Mouse (Mus musculus) forebrain, embryonic 16.5 days (tissue): Measurements from ENCODE around the gene Hist1h2bn. TPM values are rescaled to one million over a fixed set of nuclear protein-coding genes. Genes with fewer than 3 reads are reported as not detected.
"Not testable (repeated sequence)": the region's sequence is repeated elsewhere in the genome, so short reads cannot be mapped to it uniquely, and the experiment has no call there.

Source experiments
- ATAC-seq: fragments of 200-750 bp; cut with Nextera tagmentation; 2 replicates; pipeline ENCODE4 v1.8.0; 2017; ENCODE audit warnings: mild to moderate bottlenecking, moderate library complexity
- H3K27ac ChIP-seq: fragments of 300-500 bp; sonication (generic); 2 replicates; pipeline ENCODE4 v1.5.1; 2014; ENCODE audit warnings: low read length, control low read depth
- H3K27me3 ChIP-seq: fragments of 300-500 bp; sonication (generic); replicated peaks from 2 replicates; pipeline ENCODE4 v1.6.1; 2014; ENCODE audit warnings: low read length; ENCODE audit not compliant: control insufficient read depth, insufficient read depth
- H3K36me3 ChIP-seq: fragments of 300-500 bp; sonication (generic); 2 replicates; pipeline ENCODE4 v1.6.1; 2014; ENCODE audit not compliant: control insufficient read depth, insufficient read depth
- H3K4me1 ChIP-seq: fragments of 300-500 bp; sonication (generic); replicated peaks from 2 replicates; pipeline ENCODE4 v1.6.1; 2014; ENCODE audit warnings: low read length; ENCODE audit not compliant: control insufficient read depth, insufficient read depth
- H3K4me2 ChIP-seq: fragments of 300-500 bp; sonication (generic); 2 replicates; pipeline ENCODE4 v1.6.1; 2014; ENCODE audit warnings: mild to moderate bottlenecking, low read length, control low read depth
- H3K4me3 ChIP-seq: fragments of 300-500 bp; sonication (generic); replicated peaks from 2 replicates; pipeline ENCODE4 v1.5.1; 2014; ENCODE audit warnings: mild to moderate bottlenecking, low read length, control low read depth
- H3K9ac ChIP-seq: fragments of 300-500 bp; sonication (generic); replicated peaks from 2 replicates; pipeline ENCODE4 v1.6.1; 2014; ENCODE audit warnings: low read depth, low read length, control low read depth
- H3K9me3 ChIP-seq: fragments of 300-500 bp; sonication (generic); 2 replicates; pipeline ENCODE4 v1.6.1; 2016; ENCODE audit warnings: low read length; ENCODE audit not compliant: control insufficient read depth
- WGBS: fragments of 180-500 bp; shearing (Covaris S2); extraction: QIAGEN DNeasy Blood & Tissue Kit; methylation state at CpG from one replicate; pipeline ENCODE4 v1.1.7; 2014; 5-methylcytosine and 5-hydroxymethylcytosine counted together
- polyA plus RNA-seq: library from polyadenylated mRNA; unstranded; fragments of >200 nt; fragmentation: Nextera tagmentation; extraction: Ambion mirVana; gene quantifications from 2 replicates; pipeline ENCODE4 v1.2.1, GENCODE M21; 2015

Gene Hist1h2bn
- polyA plus RNA-seq, 1 experiment from 2014 or later: 0.85 TPM

DNA sequence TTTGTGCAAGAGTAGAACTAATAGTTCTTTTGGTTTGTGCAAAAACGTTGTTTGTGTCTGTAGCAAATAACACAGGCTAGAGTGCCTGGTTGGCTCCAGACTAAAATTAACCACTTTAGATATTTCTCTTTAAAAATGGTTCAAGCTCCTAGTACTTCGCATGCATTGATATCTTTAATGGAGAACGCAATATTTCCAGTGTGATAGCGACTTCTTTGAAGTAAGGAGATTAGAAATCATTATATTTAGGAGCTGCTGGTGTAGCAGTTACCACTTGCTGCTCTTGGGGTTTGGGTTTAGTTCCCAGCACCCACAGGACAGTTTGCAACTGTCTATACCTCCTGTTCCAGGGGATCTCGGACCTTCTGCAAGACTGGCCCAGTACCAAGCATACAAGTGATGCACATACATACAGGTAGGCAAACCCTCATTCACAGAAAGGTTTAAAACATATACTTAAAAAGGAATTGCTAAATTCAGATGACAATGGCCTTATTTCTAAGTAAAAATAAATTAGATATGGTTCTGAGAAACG is 27.2 kb downstream of the Hist1h2bn start:
- Histone ChIP-seq H3K27ac (peak overlapping the region; percentile 44; the same call in 1 of the 2 replicates), H3K4me2 (no peak overlapping the region), H3K9ac (no peak overlapping the region), H3K4me3 (no peak overlapping the region), H3K9me3 (no peaks in the 10 kb centered on the region), H3K27me3 (no peaks in the 10 kb centered on the region), H3K4me1 (peaks cover 37% of the 10 kb centered on the region), H3K36me3 (no peaks in the 10 kb centered on the region)
- 47% methylated on average over 6 of the region's 6 CpGs for WGBS
- no peak for ATAC-seq

DNA sequence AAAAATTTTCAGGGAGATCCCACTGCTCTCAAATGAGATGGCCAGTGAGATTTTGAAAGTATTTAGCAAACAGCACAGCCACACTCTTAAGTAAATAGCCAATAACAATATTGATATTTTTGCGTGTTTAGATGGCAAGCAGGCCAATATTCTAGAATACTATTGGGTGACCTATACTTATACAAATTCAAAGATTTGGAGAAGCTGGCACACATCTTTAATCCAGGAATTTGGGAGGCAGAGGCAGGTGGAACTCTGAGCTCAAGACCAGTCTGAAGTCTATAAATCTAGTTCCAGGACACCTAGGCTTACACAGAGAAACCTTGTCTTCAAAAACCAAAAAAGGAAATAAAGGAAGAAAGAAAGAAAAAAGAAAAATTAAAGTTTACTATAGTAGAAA is 27.7 kb downstream of the Hist1h2bn start:
- no peak for ATAC-seq
- no peaks in the 10 kb centered on the region for H3K27me3 ChIP-seq
- WGBS: 97% methylated on average over 1 of the region's 1 CpGs

DNA sequence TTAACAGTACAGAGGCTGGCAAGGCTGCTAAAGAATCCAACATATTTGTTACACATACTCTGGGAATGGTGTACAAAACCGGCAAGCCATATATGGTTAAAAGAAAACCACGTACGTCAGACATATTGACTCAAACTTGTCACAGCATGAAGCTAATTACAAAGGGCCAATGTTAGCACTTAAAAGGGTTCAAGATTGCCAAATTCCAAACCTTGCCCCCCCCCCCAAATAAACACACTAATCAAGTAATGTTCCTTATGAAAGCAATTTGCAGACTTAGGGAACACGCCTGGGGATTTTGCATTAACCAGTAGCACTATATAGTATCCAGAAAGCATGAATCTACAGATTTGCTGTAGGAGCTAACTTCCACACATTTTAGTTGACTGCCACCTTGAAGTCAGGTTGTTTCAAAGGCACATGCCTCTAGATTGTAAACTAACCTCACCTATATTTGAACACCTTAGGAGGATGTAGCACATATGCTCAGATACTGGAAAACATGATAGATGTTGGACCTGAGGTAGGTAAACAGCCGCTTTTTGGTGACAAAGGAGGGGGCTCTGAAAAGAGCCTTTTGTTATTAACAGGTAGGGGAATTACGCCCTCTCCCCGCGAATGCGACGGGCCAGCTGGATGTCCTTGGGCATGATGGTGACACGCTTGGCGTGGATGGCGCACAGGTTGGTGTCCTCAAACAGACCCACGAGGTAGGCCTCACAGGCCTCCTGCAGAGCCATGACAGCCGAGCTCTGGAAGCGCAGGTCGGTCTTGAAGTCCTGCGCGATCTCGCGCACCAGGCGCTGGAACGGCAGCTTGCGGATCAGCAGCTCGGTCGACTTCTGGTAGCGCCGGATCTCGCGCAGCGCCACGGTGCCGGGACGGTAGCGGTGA is 28.7 kb downstream of the Hist1h2bn start:
- Histone ChIP-seq H3K4me1 (peaks cover 38% of the 10 kb centered on the region), H3K9ac (peak overlapping the region; percentile 59), H3K4me2 (peak overlapping the region; percentile 76), H3K27ac (peak overlapping the region; percentile 79), H3K4me3 (peak overlapping the region; percentile 49)
- not testable (repeated sequence) for H3K36me3 ChIP-seq, ATAC-seq, H3K9me3 ChIP-seq, H3K27me3 ChIP-seq
- 0% methylated on average over 16 of the region's 35 CpGs for WGBS

More for the DNA sequence above, 27.7 kb downstream of the Hist1h2bn start:
- no peaks in the 10 kb centered on the region for H3K9me3 ChIP-seq
- no peak overlapping the region for H3K27ac ChIP-seq
- no peaks in the 10 kb centered on the region for H3K36me3 ChIP-seq
- no peak overlapping the region for H3K4me3 ChIP-seq
- no peak overlapping the region for H3K4me2 ChIP-seq
- no peak overlapping the region for H3K9ac ChIP-seq
- H3K4me1 ChIP-seq: peaks cover 38% of the 10 kb centered on the region

DNA sequence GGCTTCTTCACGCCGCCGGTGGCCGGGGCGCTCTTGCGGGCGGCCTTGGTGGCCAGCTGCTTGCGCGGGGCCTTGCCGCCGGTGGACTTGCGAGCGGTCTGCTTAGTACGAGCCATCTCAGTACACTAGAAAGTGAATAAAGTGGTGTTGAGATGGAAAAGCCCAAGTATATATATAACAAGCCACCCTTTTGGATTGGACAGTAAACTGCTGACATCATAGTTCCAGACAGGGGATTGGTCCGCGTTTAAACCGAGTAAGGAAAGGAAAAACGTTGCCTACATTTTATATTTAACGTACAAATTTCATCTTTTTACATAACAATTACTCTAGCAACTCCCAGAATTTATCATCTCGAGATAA is 29.3 kb downstream of the Hist1h2bn start, which contains the start of gene Hist1h3i:
TSS of gene Hist1h3i (minus strand) at position 116 of the 363 bp plus-strand sequence.
- WGBS: under 1% methylated on average over 14 of the region's 20 CpGs
- no peaks in the 10 kb centered on the region for H3K9me3 ChIP-seq
- peak within 1 kb of the TSS; percentile 79 for H3K27ac ChIP-seq
- ATAC-seq: peak; percentile 77
- H3K4me2 ChIP-seq: peak within 1 kb of the TSS; percentile 76
- H3K9ac ChIP-seq: peak within 1 kb of the TSS; percentile 59
- H3K4me3 ChIP-seq: peak within 1 kb of the TSS; percentile 49
- H3K27me3 ChIP-seq: no peaks in the 10 kb centered on the region
- H3K36me3 ChIP-seq: no peaks in the 10 kb centered on the region
- H3K4me1 ChIP-seq: peaks cover 42% of the 10 kb centered on the region

DNA sequence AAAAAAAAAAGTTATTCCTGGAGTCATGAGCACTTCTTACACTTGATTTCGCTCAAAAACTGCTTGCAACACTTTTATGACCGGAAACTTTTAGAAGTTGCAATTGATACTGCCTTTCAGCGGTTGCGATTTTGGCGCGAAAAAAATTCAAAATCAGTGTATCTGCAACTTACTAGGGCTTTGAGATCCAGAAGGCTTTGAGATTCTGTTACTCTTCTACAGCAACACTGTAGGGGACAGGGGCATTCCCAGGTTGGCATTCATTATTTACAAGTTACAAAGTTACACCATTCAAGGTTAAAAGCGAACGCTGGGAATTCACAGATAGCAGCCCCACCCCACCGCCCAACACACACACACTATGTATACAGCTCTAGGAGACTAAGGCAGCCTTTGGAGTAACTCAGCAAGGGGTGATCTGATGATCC is 29.8 kb downstream of the Hist1h2bn start:
- peak overlapping the region; percentile 72 for H3K27ac ChIP-seq
- no peaks in the 10 kb centered on the region for H3K36me3 ChIP-seq
- H3K4me3 ChIP-seq: peak overlapping the region; percentile 41
- no peak overlapping the region for H3K9ac ChIP-seq
- H3K27me3 ChIP-seq: no peaks in the 10 kb centered on the region
- H3K4me2 ChIP-seq: peak overlapping the region; percentile 56
- under 1% methylated on average over 9 of the region's 9 CpGs for WGBS
- ATAC-seq: no peak
- H3K4me1 ChIP-seq: peaks cover 45% of the 10 kb centered on the region
- H3K9me3 ChIP-seq: no peaks in the 10 kb centered on the region

DNA sequence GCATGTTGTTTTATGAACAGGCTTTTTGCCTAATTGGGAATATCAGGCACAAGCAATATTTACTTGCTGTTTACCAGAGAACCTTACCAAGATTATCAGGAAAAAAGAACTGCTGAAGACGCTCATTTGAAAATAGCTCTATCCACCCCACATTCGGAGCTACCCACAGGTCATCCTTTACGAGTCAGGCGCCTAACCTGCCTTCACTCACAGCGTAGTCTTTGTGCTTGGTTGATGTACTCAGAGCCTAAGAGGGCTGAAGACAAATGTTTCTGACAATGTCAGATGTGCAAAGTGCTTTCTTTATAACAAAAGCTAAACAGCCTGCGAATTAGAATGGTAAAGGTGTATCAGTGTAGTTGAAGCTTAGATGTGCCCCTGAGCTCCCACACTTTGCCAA is 30.4 kb downstream of the Hist1h2bn start:
- Histone ChIP-seq H3K9ac (no peak overlapping the region), H3K4me2 (no peak overlapping the region; the same call in 1 of the 2 replicates), H3K27ac (peak overlapping the region; percentile 72), H3K4me1 (peaks cover 42% of the 10 kb centered on the region), H3K9me3 (no peaks in the 10 kb centered on the region), H3K36me3 (no peaks in the 10 kb centered on the region), H3K4me3 (no peak overlapping the region), H3K27me3 (no peaks in the 10 kb centered on the region)
- WGBS: 25% methylated on average over 6 of the region's 6 CpGs
- no peak for ATAC-seq

DNA sequence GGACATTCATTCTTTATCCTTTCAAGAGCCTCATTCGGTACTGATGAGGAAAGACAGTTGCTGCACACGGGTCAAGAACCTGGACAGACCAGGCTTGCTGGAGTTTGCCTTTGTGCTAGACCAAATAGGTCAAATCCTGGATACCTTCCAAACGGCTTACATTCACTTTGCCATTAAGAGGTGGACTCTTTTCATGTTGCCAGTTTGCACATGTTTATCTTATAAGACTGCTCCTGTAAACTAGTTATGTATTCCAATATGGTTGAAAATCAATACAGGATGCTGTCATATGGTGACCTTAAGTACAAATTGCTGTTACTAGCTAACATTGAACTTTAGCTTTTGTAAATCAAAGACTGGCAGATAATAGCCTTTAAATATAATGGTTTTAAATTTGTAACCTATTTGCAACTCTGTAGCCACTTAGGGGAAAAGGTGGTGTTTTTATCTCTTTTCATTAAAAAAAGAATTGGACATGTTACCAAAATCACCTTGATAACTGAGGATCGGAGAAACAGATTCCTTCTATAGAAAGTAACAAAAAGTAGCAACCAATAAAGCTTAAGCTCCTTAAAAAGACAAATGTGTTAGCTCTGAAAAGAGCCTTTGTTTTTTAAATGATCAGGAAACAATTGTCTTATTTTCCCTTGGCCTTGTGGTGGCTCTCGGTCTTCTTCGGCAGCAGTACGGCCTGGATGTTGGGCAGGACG is 32.4 kb downstream of the Hist1h2bn start:
- Histone ChIP-seq H3K9me3 (no peaks in the 10 kb centered on the region), H3K4me1 (peaks cover 36% of the 10 kb centered on the region), H3K36me3 (no peaks in the 10 kb centered on the region), H3K4me3 (peak overlapping the region; percentile 44), H3K27ac (peak overlapping the region; percentile 66), H3K9ac (peak overlapping the region; percentile 52), H3K4me2 (peak overlapping the region; percentile 57), H3K27me3 (no peaks in the 10 kb centered on the region)
- 2% methylated on average over 8 of the region's 8 CpGs for WGBS
- no peak for ATAC-seq

DNA sequence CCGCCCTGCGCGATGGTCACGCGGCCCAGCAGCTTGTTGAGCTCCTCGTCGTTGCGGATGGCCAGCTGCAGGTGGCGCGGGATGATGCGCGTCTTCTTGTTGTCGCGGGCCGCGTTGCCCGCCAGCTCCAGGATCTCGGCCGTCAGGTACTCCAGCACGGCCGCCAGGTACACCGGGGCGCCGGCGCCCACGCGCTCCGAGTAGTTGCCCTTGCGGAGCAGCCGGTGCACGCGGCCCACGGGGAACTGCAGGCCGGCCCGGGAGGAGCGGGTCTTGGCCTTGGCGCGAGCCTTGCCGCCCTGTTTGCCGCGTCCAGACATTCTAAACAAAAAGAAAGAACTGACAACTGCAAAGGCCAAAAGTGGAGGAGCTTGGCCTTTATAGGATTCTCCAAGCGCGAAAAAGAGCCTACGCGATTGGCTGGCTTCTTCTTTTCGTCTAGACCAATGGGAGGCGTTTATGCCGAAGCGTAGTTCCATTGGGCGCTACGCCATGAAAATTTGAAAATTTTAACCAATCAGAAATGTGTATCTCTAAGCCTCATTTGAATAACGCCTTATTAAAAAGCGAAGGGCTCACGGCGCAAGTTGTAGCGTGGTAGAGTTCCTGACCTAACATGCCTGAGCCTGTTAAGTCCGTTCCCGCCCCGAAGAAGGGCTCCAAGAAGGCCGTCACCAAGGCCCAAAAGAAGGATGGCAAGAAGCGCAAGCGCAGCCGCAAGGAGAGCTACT is 33.1 kb downstream of the Hist1h2bn start, which contains the start of the genes Hist1h2an and Hist1h2bp:
TSS of gene Hist1h2an (minus strand) at position 320 of the 731 bp plus-strand sequence.
TSS of gene Hist1h2bp (plus strand) at position 563 of the 731 bp plus-strand sequence.
- not testable (repeated sequence) for H3K36me3 ChIP-seq
- under 1% methylated on average over 32 of the region's 63 CpGs for WGBS
- H3K4me1 ChIP-seq: peaks cover 36% of the 10 kb centered on the region

More for the DNA sequence above, 33.1 kb downstream of the Hist1h2bn start, which contains the start of the genes Hist1h2an and Hist1h2bp:
- not testable (repeated sequence) for H3K9me3 ChIP-seq, H3K27me3 ChIP-seq
- Histone ChIP-seq H3K4me3 (peak within 1 kb of the TSS; percentile 44), H3K4me2 (peak within 1 kb of the TSS; percentile 57), H3K27ac (peak within 1 kb of the TSS; percentile 74), H3K9ac (peak within 1 kb of the TSS; percentile 52)
- peak; percentile 91 for ATAC-seq
